Mouse (Mus musculus) thymus, adult 2 months (tissue): ENCODE measurements at regions not wholly inside any gene's neighbourhood (a gene's known extent, or its start where the extent isn't known, plus 50 kb on each side); places are given as distances from the start of the nearest gene placed in this dataset.

Experiments used
- CTCF ChIP-seq: fragments of 200-500 bp; IDR thresholded peaks from 2 replicates; pipeline ENCODE4 v1.5.1; 2012; ENCODE audit warnings: mild to moderate bottlenecking, control low read depth, low read length, moderate library complexity, borderline replicate concordance; ENCODE audit not compliant: control insufficient read depth, poor library complexity, insufficient read depth; ENCODE audit errors: extremely low read depth
- POLR2A ChIP-seq: fragments of 200-500 bp; IDR thresholded peaks from 2 replicates; pipeline ENCODE4 v1.6.1; 2012; ENCODE audit warnings: mild to moderate bottlenecking, low read length, control low read depth, moderate library complexity; ENCODE audit not compliant: control insufficient read depth, poor library complexity, insufficient read depth; ENCODE audit errors: extremely low read depth

DNA sequence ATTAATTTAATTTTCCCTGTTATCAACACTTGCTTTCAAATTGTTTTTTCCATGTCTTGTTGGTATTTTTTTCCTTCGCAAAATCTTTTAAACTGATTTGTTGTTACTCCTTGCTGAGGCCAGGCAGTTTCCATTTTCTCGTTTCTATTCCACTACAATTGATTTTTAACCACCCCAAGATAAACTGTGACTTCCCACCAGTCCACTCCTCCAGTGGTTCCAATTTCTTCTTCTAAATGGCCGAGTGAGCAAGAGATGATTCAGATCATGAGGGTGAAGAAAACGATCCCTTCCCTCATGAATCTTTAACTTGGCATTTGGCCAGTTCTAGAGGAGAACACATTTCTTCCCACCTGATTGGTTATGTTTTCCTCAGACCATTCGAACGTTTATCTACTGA lies 393.5 kb downstream of the Rergl start:
- TF ChIP-seq POLR2A = no peak
- TF ChIP-seq CTCF = no peak
